Mouse (Mus musculus) CH12.LX (cell line): Measurements from ENCODE around the gene Plekhh3.

Experiments used
- BHLHE40 ChIP-seq: IDR thresholded peaks from 2 replicates; pipeline ENCODE4 v1.6.1; 2011; ENCODE audit warnings: mild to moderate bottlenecking, low read depth, low read length, improper control_type of control experiment
- CTCF ChIP-seq, 2 experiments: IDR thresholded peaks in 1 of 2; conservative IDR thresholded peaks in 1 of 2; 2 replicates each; pipeline ENCODE4 v1.5.1; 2011 to 2012; ENCODE audit warnings: low read depth in 2 of 2, low read length in 2 of 2, improper control_type of control experiment in 1 of 2, inconsistent platforms in 1 of 2, mild to moderate bottlenecking in 1 of 2, moderate library complexity in 1 of 2
- ELF1 ChIP-seq: IDR thresholded peaks from 2 replicates; pipeline ENCODE4 v1.6.1; 2014; ENCODE audit warnings: low read depth, mild to moderate bottlenecking, inconsistent platforms, low read length, improper control_type of control experiment
- HCFC1 ChIP-seq: IDR thresholded peaks from 2 replicates; pipeline ENCODE4 v1.6.1; 2012; ENCODE audit warnings: low read depth, mild to moderate bottlenecking, inconsistent platforms, low read length, improper control_type of control experiment
- KAT2A ChIP-seq: IDR thresholded peaks from 2 replicates; pipeline ENCODE4 v1.6.1; 2012; ENCODE audit warnings: low read length, improper control_type of control experiment, inconsistent platforms; ENCODE audit not compliant: insufficient replicate concordance
- POLR2A ChIP-seq: IDR thresholded peaks from 2 replicates; pipeline ENCODE4 v1.6.1; 2011; ENCODE audit warnings: low read depth, mild to moderate bottlenecking, improper control_type of control experiment, low read length

DNA sequence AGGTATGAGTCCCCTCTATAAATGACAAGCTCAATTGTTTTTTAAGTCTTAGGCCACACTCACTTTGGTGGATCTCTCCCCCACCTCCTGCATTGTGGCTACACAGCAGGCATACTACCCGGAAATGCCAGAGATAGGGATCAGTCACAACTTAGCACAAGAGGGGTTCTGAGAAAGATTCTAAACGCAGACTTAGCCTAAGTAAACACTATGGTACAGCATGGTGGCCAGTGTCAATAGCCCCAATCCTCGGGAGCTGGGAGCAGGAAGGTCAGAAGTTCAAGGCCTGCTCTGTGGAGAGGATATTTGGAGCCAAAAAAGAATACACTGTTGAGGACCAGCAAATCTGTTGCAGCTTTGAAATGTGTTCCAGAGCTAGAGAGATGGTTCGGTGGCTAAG lies 53.0 kb downstream of the Plekhh3 start:
- TF ChIP-seq BHLHE40: no peak
- TF ChIP-seq POLR2A: no peak
- TF ChIP-seq CTCF (conservative IDR thresholded peaks at IDR 0.05 in 1 of 2, IDR thresholded peaks at IDR 0.05 in 1 of 2; ENCODE audit: low read depth in 2 of 2, low read length in 2 of 2): no peak
- peak; percentile 57 for TF ChIP-seq ELF1
- TF ChIP-seq KAT2A: no peak
- TF ChIP-seq HCFC1: no peak
